Mouse (Mus musculus) hindbrain, postnatal 0 days (tissue): ENCODE measurements at regions not wholly inside any gene's neighbourhood (a gene's known extent, or its start where the extent isn't known, plus 50 kb on each side); places are given as distances from the start of the nearest gene placed in this dataset.
A peak's percentile ranks its signal among the peaks of the same experiment; 100 is the strongest.

Source experiments
- ATAC-seq: fragments of 200-750 bp; cut with Nextera tagmentation; 2 replicates; pipeline ENCODE4 v1.8.0; 2017; ENCODE audit warnings: mild to moderate bottlenecking, moderate TSS enrichment, moderate library complexity
- DNase-seq: peaks from one replicate; pipeline ENCODE4 v3.0.0-alpha.2; 2015; ENCODE audit warnings: low spot score
- H3K27ac ChIP-seq: fragments of 300-500 bp; sonication (generic); 2 replicates; pipeline ENCODE4 v1.5.1; 2014; ENCODE audit warnings: mild to moderate bottlenecking
- H3K27me3 ChIP-seq: fragments of 300-500 bp; sonication (generic); 2 replicates; pipeline ENCODE4 v1.6.1; 2014; ENCODE audit warnings: low read length, mixed read lengths; ENCODE audit not compliant: insufficient read depth
- H3K36me3 ChIP-seq: fragments of 300-500 bp; sonication (generic); 2 replicates; pipeline ENCODE4 v1.6.1; 2014; ENCODE audit warnings: low read length, mixed read lengths; ENCODE audit not compliant: insufficient read depth
- H3K4me1 ChIP-seq: fragments of 300-500 bp; sonication (generic); 2 replicates; pipeline ENCODE4 v1.6.1; 2014; ENCODE audit warnings: antibody characterized with exemption, low read length, mixed read lengths; ENCODE audit not compliant: insufficient read depth
- H3K4me2 ChIP-seq: fragments of 300-500 bp; sonication (generic); 2 replicates; pipeline ENCODE4 v1.6.1; 2014; ENCODE audit warnings: low read depth, mild to moderate bottlenecking, low read length, moderate library complexity, mixed read lengths
- H3K4me3 ChIP-seq: fragments of 300-500 bp; sonication (generic); 2 replicates; pipeline ENCODE4 v1.5.1; 2014; ENCODE audit warnings: low read length
- H3K9ac ChIP-seq: fragments of 300-500 bp; sonication (generic); replicated peaks from 2 replicates; pipeline ENCODE4 v1.6.1; 2014; ENCODE audit warnings: mild to moderate bottlenecking, low read length, moderate library complexity, mixed read lengths
- H3K9me3 ChIP-seq: fragments of 300-500 bp; sonication (generic); 2 replicates; pipeline ENCODE4 v1.6.1; 2016; ENCODE audit warnings: low read length, mixed read lengths
- CTCF ChIP-seq: IDR thresholded peaks from 2 replicates; pipeline ENCODE4 v1.5.1; 2016; ENCODE audit warnings: antibody characterized with exemption, control low read depth, low read depth
- WGBS: fragments of 180-500 bp; shearing (Covaris S2); extraction: QIAGEN DNeasy Blood & Tissue Kit; methylation state at CpG from one replicate; pipeline ENCODE4 v1.1.7; 2014; 5-methylcytosine and 5-hydroxymethylcytosine counted together

DNA sequence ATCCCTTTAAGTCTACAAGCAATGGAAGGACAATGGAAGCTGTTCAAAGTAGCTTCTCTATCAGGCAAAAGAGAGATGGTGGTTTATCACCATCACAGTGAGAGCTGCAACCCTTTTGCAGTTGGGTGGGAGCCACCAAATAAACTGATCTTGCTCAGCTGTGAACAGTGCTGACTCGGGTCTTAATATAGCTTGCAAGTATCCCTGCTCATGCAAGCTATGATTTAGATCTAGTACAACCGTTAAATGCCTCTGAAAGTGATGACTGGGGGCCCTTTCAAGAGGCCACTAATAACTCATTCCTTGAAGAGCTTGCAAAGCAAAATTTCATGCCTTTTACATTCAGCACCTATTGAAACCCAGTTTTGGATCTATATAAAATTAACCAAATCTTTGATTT is 1154.5 kb upstream of the Lrrtm3 start:
- ATAC-seq (no peak), DNase-seq (no peak)
- Histone ChIP-seq H3K27me3 (no peaks in the 10 kb centered on the region), H3K4me3 (no peak overlapping the region), H3K4me1 (no peaks in the 10 kb centered on the region), H3K27ac (no peak overlapping the region), H3K9ac (no peak overlapping the region), H3K36me3 (no peaks in the 10 kb centered on the region), H3K9me3 (no peaks in the 10 kb centered on the region), H3K4me2 (no peak overlapping the region)
- TF ChIP-seq CTCF = no peak
- WGBS = 73% methylated on average over 2 of the region's 2 CpGs

DNA sequence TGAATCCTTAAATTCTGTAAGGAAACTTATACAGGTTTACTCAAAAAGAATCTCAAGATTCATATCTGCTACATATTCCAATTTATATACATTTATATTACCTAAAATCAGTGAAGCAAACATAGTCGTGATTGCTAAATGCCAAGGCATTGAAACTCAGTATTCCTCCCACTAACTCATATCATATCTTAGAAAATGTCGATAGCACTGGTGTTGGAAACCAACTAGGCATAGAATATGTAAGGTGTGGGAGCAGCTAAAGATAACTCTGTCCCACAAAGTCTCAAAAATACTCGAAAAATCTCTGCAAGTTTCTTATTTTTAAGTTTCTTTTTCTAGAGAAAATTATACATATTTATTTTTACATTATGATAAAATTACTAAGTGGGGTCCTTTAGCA is 1134.1 kb upstream of the Lrrtm3 start:
- no peak for DNase-seq
- no peak overlapping the region for H3K4me2 ChIP-seq
- TF ChIP-seq CTCF = no peak
- ATAC-seq = no peak
- no peak overlapping the region for H3K9ac ChIP-seq
- no peaks in the 10 kb centered on the region for H3K36me3 ChIP-seq
- no peak overlapping the region for H3K27ac ChIP-seq
- WGBS = 78% methylated on average over 3 of the region's 3 CpGs
- H3K4me3 ChIP-seq = no peak overlapping the region
- H3K9me3 ChIP-seq = no peaks in the 10 kb centered on the region
- H3K27me3 ChIP-seq = no peaks in the 10 kb centered on the region
- no peaks in the 10 kb centered on the region for H3K4me1 ChIP-seq

DNA sequence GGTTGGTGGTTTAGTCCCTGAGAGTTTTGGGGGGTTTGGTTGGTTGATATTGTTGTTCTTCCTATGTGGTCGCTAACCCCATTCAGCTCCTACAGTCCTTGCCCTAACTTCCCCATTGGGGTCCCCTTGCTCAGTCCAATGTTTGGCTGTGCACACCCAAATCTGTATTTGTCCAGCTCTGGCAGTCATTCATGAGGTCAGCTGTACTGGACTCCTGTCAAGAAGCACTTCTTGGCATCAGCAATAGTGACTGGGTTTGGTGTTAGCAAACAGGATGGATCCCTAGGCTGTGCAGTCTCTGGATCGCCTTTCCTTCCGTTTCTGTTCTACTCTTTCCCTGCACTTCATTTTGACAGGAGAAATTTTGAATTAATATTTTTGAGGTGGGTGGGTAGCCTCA is 1131.1 kb upstream of the Lrrtm3 start:
- Histone ChIP-seq H3K4me3 (no peak overlapping the region), H3K36me3 (no peaks in the 10 kb centered on the region), H3K27ac (no peak overlapping the region), H3K4me1 (no peaks in the 10 kb centered on the region), H3K9me3 (no peaks in the 10 kb centered on the region), H3K4me2 (no peak overlapping the region), H3K9ac (no peak overlapping the region), H3K27me3 (no peaks in the 10 kb centered on the region)
- TF ChIP-seq CTCF = no peak
- no peak for DNase-seq
- ATAC-seq = no peak
- WGBS = 94% methylated on average over 3 of the region's 3 CpGs

DNA sequence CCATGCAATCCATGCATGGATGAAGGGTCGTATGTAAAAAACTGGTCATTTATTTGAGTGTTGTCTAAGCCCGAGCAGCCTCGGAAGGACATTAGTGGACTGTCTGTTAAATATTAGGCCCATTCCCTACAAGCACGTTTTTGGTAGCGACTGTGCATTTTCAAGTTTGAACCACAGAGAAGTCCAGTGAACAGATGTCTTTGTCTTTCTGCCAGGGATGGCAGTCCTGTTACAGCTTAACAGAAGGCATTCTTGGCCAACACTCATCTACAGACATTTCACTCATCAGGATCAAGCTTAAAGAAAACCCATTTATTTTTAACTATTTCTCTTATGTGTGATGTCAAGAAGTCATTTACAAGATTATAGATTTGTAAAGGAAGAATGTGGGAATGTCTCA is 1129.2 kb upstream of the Lrrtm3 start:
- no peaks in the 10 kb centered on the region for H3K9me3 ChIP-seq
- no peak overlapping the region for H3K4me2 ChIP-seq
- TF ChIP-seq CTCF = no peak
- H3K4me3 ChIP-seq = no peak overlapping the region
- no peaks in the 10 kb centered on the region for H3K36me3 ChIP-seq
- no peaks in the 10 kb centered on the region for H3K27me3 ChIP-seq
- no peaks in the 10 kb centered on the region for H3K4me1 ChIP-seq
- DNase-seq (peak; percentile 7), ATAC-seq (no peak)
- H3K27ac ChIP-seq = no peak overlapping the region
- no peak overlapping the region for H3K9ac ChIP-seq
- WGBS = 76% methylated on average over 5 of the region's 5 CpGs

DNA sequence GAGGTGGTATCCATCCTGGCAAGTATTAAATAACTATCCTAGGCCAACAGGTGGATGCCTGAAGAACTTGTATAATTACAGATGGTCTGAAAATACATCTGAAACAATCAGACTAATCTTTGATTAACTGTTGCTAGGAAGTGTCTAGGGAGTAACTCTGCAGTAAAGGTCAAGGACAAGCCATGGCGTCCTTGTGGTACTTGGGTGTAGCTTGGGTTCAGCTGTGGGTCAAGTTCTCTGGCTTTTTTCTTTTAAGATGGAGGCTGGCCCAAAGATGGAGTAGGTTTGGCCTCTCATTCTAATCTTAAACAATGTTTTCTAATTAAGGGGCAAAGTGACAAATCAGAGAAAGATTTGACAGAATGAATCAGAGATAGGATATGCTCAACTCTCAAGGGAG is 1126.1 kb upstream of the Lrrtm3 start:
- no peak overlapping the region for H3K27ac ChIP-seq
- no peak overlapping the region for H3K4me3 ChIP-seq
- no peak overlapping the region for H3K4me2 ChIP-seq
- H3K4me1 ChIP-seq = no peaks in the 10 kb centered on the region
- DNase-seq (no peak), ATAC-seq (no peak)
- 79% methylated on average over 1 of the region's 1 CpGs for WGBS
- no peaks in the 10 kb centered on the region for H3K9me3 ChIP-seq
- no peaks in the 10 kb centered on the region for H3K27me3 ChIP-seq
- no peak for TF ChIP-seq CTCF
- H3K36me3 ChIP-seq = no peaks in the 10 kb centered on the region
- H3K9ac ChIP-seq = no peak overlapping the region

DNA sequence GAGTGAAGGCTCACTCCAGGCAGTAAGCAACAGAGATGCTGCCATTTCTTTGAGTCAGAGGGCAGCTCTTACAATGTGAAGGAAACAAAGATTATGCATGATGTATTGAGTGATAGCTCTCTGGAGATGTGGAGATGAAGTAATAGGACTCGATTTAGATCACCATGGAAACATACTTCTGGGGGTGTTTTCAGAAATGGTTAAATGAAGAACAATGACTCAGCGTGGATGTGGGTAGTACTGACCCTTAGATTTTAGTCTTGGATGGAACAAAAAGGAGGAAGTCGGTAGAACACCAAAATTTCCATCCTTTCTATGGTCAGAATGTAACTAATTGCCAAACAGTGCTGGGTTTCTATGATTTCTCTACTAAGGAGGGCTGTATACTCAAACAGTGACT is 1125.1 kb upstream of the Lrrtm3 start:
- no peak overlapping the region for H3K4me2 ChIP-seq
- no peaks in the 10 kb centered on the region for H3K36me3 ChIP-seq
- H3K9me3 ChIP-seq = no peaks in the 10 kb centered on the region
- no peak overlapping the region for H3K4me3 ChIP-seq
- 63% methylated on average over 3 of the region's 3 CpGs for WGBS
- no peak for DNase-seq
- H3K27me3 ChIP-seq = no peaks in the 10 kb centered on the region
- no peak for ATAC-seq
- no peaks in the 10 kb centered on the region for H3K4me1 ChIP-seq
- H3K27ac ChIP-seq = no peak overlapping the region
- no peak overlapping the region for H3K9ac ChIP-seq
- no peak for TF ChIP-seq CTCF

DNA sequence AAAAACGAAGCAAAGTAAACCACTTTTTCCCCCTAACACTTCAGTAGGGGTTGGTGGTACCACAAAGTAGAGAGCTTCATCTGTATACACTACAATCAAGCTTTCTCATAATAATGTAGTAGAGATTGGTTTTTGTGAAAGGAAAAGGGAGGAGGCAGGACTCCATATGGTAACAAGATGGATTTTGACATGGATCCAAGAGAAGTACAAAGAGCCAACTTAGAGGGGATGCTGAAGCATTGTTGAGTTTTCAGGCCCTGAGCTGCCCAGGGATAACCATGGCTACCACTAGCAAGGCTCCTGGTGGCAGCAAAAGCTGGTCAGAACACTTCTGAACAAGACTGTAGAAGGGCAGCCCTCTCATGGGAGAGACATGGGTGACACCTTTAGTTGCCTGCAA is 1093.6 kb upstream of the Lrrtm3 start:
- Histone ChIP-seq H3K27me3 (no peaks in the 10 kb centered on the region), H3K4me1 (no peaks in the 10 kb centered on the region), H3K9me3 (no peaks in the 10 kb centered on the region), H3K4me2 (no peak overlapping the region), H3K27ac (no peak overlapping the region), H3K36me3 (no peaks in the 10 kb centered on the region), H3K9ac (no peak overlapping the region), H3K4me3 (no peak overlapping the region)
- 58% methylated on average over 1 of the region's 1 CpGs for WGBS
- TF ChIP-seq CTCF = no peak
- no peak for DNase-seq
- ATAC-seq = no peak
